Mouse (Mus musculus): ENCODE data around the gene Usp22.

DNA sequence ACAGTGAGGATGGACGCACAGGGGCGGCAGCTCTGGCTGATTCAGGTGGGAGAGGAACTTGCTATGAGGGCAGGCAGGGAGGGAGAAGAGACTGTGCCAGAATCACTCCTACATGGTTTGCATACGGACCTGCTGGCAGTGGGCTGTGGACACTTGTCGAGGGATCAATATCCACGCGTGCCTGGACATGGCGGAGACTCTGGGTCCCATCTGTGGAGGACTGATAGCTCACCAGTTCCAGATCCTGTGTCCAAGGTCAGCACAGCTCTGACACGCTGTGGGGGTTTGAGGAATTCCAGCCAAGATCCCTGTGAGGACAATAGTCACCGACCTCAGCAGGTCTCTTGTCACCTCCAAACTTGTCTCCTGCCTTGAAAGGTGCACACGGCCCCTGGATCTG is 64.7 kb downstream of the Usp22 start:
- no peak for TF ChIP-seq CTCF (IDR thresholded peaks at IDR 0.05; ENCODE audit: low read depth, low read length)
- no peak for TF ChIP-seq POLR2A (IDR thresholded peaks at IDR 0.05; ENCODE audit: insufficient read depth, low read length)
